Comparison of ENCODE assay signal across 9 mouse cellular contexts in the genomic region with DNA sequence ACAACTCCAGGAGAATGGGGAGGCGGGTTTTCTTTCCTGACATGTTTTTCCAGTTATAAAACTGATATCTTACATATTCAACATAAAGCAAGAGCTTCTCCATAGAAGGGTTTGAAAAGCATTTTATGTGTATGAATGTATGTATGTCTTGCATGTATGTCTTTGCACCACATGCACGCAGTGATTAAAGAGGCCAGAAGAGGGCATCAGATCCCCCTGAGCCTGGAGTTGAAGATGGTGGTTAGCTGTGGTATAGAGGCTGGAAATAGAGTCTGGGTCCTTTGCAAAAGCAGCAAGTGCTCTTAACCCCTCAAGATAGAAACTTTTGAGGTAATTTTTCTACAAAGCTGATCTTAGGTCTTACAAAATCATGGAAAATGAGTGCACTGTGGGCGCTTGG. TPM values are rescaled to one million over a fixed set of nuclear protein-coding genes. Genes with fewer than 3 reads are reported as not detected.
DNase-seq lines count a peak whose midpoint lies in the region; ATAC-seq and TF ChIP-seq lines count a peak whose summit lies in the region.
"Had no signal": no experiment of that assay in that cellular context is flagged by ENCODE, and none has a peak within 500 bp of the region (broad histone marks: within the 10 kb centered on the region; RNA-seq: fewer than 3 reads in every experiment).

No protein-coding gene starts in this region.

- TF ChIP-seq POLR2A in bone marrow, adult 2 months (IDR thresholded peaks at IDR 0.05; ENCODE audit: borderline replicate concordance, control insufficient read depth, low read depth, low read length) = no peak

- H3K27me3 ChIP-seq in intestine, postnatal 0 days (replicated peaks; ENCODE audit: control insufficient read depth, insufficient read depth, low read length) = no peaks in the 10 kb centered on the region
- no peaks in the 10 kb centered on the region for H3K27me3 ChIP-seq in intestine, embryonic 16.5 days (replicated peaks; ENCODE audit: control insufficient read depth, insufficient read depth, low read length)
- H3K27me3 ChIP-seq: midbrain, embryonic 12.5 days had no signal

- no peak for ATAC-seq in intestine, postnatal 0 days
- no peak for ATAC-seq in intestine, embryonic 16.5 days
- ATAC-seq in CD4-positive, CD25-positive, alpha-beta regulatory T cell, adult 4 months = peak; percentile 57
- ATAC-seq in megakaryocyte, adult 5-6 weeks (ENCODE audit: poor library complexity, severe bottlenecking) = peak; percentile 77

- no peaks in the 10 kb centered on the region for H3K4me1 ChIP-seq in intestine, postnatal 0 days (replicated peaks; ENCODE audit: control insufficient read depth, insufficient read depth, low read length)
- H3K4me1 ChIP-seq in intestine, embryonic 16.5 days (ENCODE audit: control insufficient read depth, insufficient read depth, low read length) = no peaks in the 10 kb centered on the region; the same call in 1 of the 2 replicates
- no peaks in the 10 kb centered on the region; the same call in 1 of the 2 replicates for H3K4me1 ChIP-seq in bone marrow, adult 2 months (ENCODE audit: control insufficient read depth, insufficient read depth, low read length)
- H3K4me1 ChIP-seq: midbrain, embryonic 12.5 days had no signal

- 73% methylated on average over 3 of the region's 3 CpGs for WGBS in intestine, postnatal 0 days
- WGBS in intestine, embryonic 16.5 days = 65% methylated on average over 3 of the region's 3 CpGs
- WGBS in bone marrow, adult 2 months = 79% methylated on average over 3 of the region's 3 CpGs

- no peak overlapping the region for H3K4me3 ChIP-seq in intestine, postnatal 0 days (ENCODE audit: low read depth, low read length)
- H3K4me3 ChIP-seq in intestine, embryonic 16.5 days (ENCODE audit: low read length) = no peak overlapping the region
- no peak overlapping the region for H3K4me3 ChIP-seq in bone marrow, adult 2 months (replicated peaks; ENCODE audit: control insufficient read depth, low read depth, low read length)
- H3K4me3 ChIP-seq: midbrain, embryonic 12.5 days had no signal

- TF ChIP-seq CTCF in intestine, postnatal 0 days (IDR thresholded peaks at IDR 0.05; ENCODE audit: low read depth) = peak; percentile 73
- peak; percentile 53 for TF ChIP-seq CTCF in bone marrow, adult 2 months (IDR thresholded peaks at IDR 0.05; ENCODE audit: control insufficient read depth, insufficient read depth, low read length)

- DNase-seq in frontal cortex, postnatal 25 days (ENCODE audit: low spot score in 2 of 2) = no peak
- no peak for DNase-seq in spleen, adult 12 weeks (ENCODE audit: low spot score)
- DNase-seq in layer of hippocampus, adult 8-10 months (ENCODE audit: low spot score in 2 of 2) = no peak

- no peak overlapping the region for H3K27ac ChIP-seq in intestine, postnatal 0 days (ENCODE audit: low read depth, low read length)
- H3K27ac ChIP-seq in intestine, embryonic 16.5 days (ENCODE audit: low read length) = no peak overlapping the region
- no peak overlapping the region for H3K27ac ChIP-seq in bone marrow, adult 2 months (ENCODE audit: control insufficient read depth, insufficient read depth, low read depth, low read length, poor library complexity)
- H3K27ac ChIP-seq: midbrain, embryonic 12.5 days had no signal

- no peak overlapping the region for H3K4me2 ChIP-seq in intestine, postnatal 0 days (replicated peaks; ENCODE audit: low read depth)
- H3K4me2 ChIP-seq in intestine, embryonic 16.5 days (ENCODE audit: low read depth, low read length) = no peak overlapping the region
- H3K4me2 ChIP-seq: midbrain, embryonic 12.5 days had no signal

- H3K36me3 ChIP-seq in intestine, postnatal 0 days (ENCODE audit: control insufficient read depth, insufficient read depth) = peaks cover 42% of the 10 kb centered on the region
- peaks cover 8% of the 10 kb centered on the region; the same call in 1 of the 2 replicates for H3K36me3 ChIP-seq in intestine, embryonic 16.5 days (ENCODE audit: control insufficient read depth, insufficient read depth, low read length)

- no peaks in the 10 kb centered on the region for H3K9me3 ChIP-seq in intestine, postnatal 0 days (ENCODE audit: control insufficient read depth)
- H3K9me3 ChIP-seq in intestine, embryonic 16.5 days (ENCODE audit: control insufficient read depth, low read length) = no peaks in the 10 kb centered on the region
- H3K9me3 ChIP-seq: midbrain, embryonic 12.5 days had no signal

- no peak overlapping the region for H3K9ac ChIP-seq in intestine, postnatal 0 days (ENCODE audit: low read depth, low read length)
- no peak overlapping the region for H3K9ac ChIP-seq in intestine, embryonic 16.5 days (ENCODE audit: low read depth, low read length)
- H3K9ac ChIP-seq: midbrain, embryonic 12.5 days had no signal

RNA-seq across cellular contexts. Expression of a gene that starts 7.4 kb away (rescaled TPM):
- 13.4 and 14.5 TPM in 2 replicates for polyA plus RNA-seq in intestine, postnatal 0 days (2015; fragmentation: Nextera tagmentation; extraction: Ambion mirVana)
- polyA plus RNA-seq in intestine, embryonic 16.5 days (2015; fragmentation: Nextera tagmentation; extraction: Ambion mirVana) = 25.6 and 25.9 TPM in 2 replicates
- polyA plus RNA-seq in CD4-positive, CD25-positive, alpha-beta regulatory T cell, adult 4 months (2017; shearing (Covaris generic)) = 10 to 100 TPM; 42.2 to 45.6 TPM
- 1.8 and 12.3 TPM in 2 replicates for polyA plus RNA-seq in bone marrow, adult 2 months (2011; ENCODE audit: insufficient read depth, insufficient read length, low replicate concordance, missing spikeins)
- total RNA-seq in megakaryocyte, adult 5-6 weeks (2015) = 5.4 and 8.7 TPM in 2 replicates
- total RNA-seq in megakaryocyte, adult 5-6 weeks (2017) = 22.7 and 22.8 TPM in 2 replicates
- 10 to 100 TPM; 33.8 to 37.8 (median 34.4) TPM for total RNA-seq in layer of hippocampus, adult 8-10 months (2022)

RNA-seq across cellular contexts. Expression of a gene that starts 16.7 kb away (rescaled TPM):
- 107 and 108 TPM in 2 replicates for polyA plus RNA-seq in intestine, postnatal 0 days (2015; fragmentation: Nextera tagmentation; extraction: Ambion mirVana)
- polyA plus RNA-seq in intestine, embryonic 16.5 days (2015; fragmentation: Nextera tagmentation; extraction: Ambion mirVana) = 51.3 and 56.2 TPM in 2 replicates
- under 1 TPM in 1 of 2 experiments, not detected in 1; 0.70 TPM for polyA plus RNA-seq in CD4-positive, CD25-positive, alpha-beta regulatory T cell, adult 4 months (2017; shearing (Covaris generic))
- not detected in 2 replicates for polyA plus RNA-seq in bone marrow, adult 2 months (2011; ENCODE audit: insufficient read depth, insufficient read length, low replicate concordance, missing spikeins)
- total RNA-seq in megakaryocyte, adult 5-6 weeks (2015) = not detected in 2 replicates
- not detected in 2 replicates for total RNA-seq in megakaryocyte, adult 5-6 weeks (2017)
- total RNA-seq in layer of hippocampus, adult 8-10 months (2022) = not detected

Comparison
In these comparisons a context has a peak if more than half of its experiments do, and no peak if none do; other contexts are left out.
1. ATAC-seq: peak in CD4-positive, CD25-positive, alpha-beta regulatory T cell, adult 4 months (single experiment) and megakaryocyte, adult 5-6 weeks (single experiment); none in intestine, postnatal 0 days (single experiment) and intestine, embryonic 16.5 days (single experiment).
2. RNA of a gene that starts 16.7 kb away (polyA plus RNA-seq): 107 to 108 TPM in intestine, postnatal 0 days and 51.3 to 56.2 TPM in intestine, embryonic 16.5 days; 0.70 TPM in CD4-positive, CD25-positive, alpha-beta regulatory T cell, adult 4 months and not detected in bone marrow, adult 2 months; every median in the first group is over 10 times any median in the second.